Mouse (Mus musculus) adrenal gland, adult 2 months (tissue): ENCODE results near the gene BC051665. TPM values are rescaled to one million over a fixed set of nuclear protein-coding genes. Genes with fewer than 3 reads are reported as not detected.

Experiments
- DNase-seq: peaks from one replicate; pipeline ENCODE4 v3.0.0; 2021
- polyA plus RNA-seq: library from polyadenylated mRNA; depleted of rRNA; stranded (reverse); fragments of >200 nt; gene quantifications from 2 replicates; pipeline ENCODE4 v1.2.3, GENCODE M21; 2012; rRNA removed
- total RNA-seq, 2 experiments: library from RNA; stranded (reverse); gene quantifications; 2 replicates each; pipeline ENCODE4 v1.2.3; 2021

BC051665 gene
- total and polyA plus RNA-seq, 3 experiments = not detected

- DNase-seq = no peak
Observed at GRCm38 (mm10) chr13:60743381-60744077, 42.6 kb downstream of the BC051665 start.

GRCm38 (mm10) chr13:60742611-60743010, 43.6 kb downstream of the BC051665 start:
- DNase-seq = no peak

- DNase-seq = no peak
Observed at GRCm38 (mm10) chr13:60740248-60740647, 45.9 kb downstream of the BC051665 start.

- peak; percentile 75 for DNase-seq
Observed at GRCm38 (mm10) chr13:60738429-60738828, 47.7 kb downstream of the BC051665 start.

- peak; percentile 79 for DNase-seq
Observed at GRCm38 (mm10) chr13:60737632-60738324, 48.4 kb downstream of the BC051665 start.

GRCm38 (mm10) chr13:60736421-60737105, 49.6 kb downstream of the BC051665 start:
- peak; percentile 21 for DNase-seq

- DNase-seq = no peak
Observed at GRCm38 (mm10) chr13:60735306-60735705, 50.9 kb downstream of the BC051665 start.

Other genes with a start within 250 kb of the BC051665 start
- 10 to 100 TPM; 15.5 to 18.9 TPM for gene Dapk1, start 184.4 kb downstream of the BC051665 start, total RNA-seq
- gene Dapk1, start 184.4 kb downstream of the BC051665 start, polyA plus RNA-seq = 25.8 and 29.9 TPM in 2 replicates
- gene Ctsll3, start 16.5 kb upstream of the BC051665 start, total RNA-seq = not detected
- not detected in 2 replicates for gene Ctsll3, start 16.5 kb upstream of the BC051665 start, polyA plus RNA-seq
- gene 4930486L24Rik, start 78.1 kb upstream of the BC051665 start, total RNA-seq = 10 to 100 TPM in 1 of 2 experiments, 1 to 10 TPM in 1; 1.5 to 45.8 TPM
- gene 4930486L24Rik, start 78.1 kb upstream of the BC051665 start, polyA plus RNA-seq = 3.8 and 6.1 TPM in 2 replicates
- under 1 TPM in 1 of 2 experiments, not detected in 1; 0.61 TPM for gene Gm49392, start 110.5 kb upstream of the BC051665 start, total RNA-seq
- gene Gm49392, start 110.5 kb upstream of the BC051665 start, polyA plus RNA-seq = 0.15 TPM in 1 of 2 replicates, not detected in the other
- 1 to 10 TPM; 2.4 to 3.1 TPM for gene Ctla2b, start 111.1 kb upstream of the BC051665 start, total RNA-seq
- not detected in 2 replicates for gene Ctla2b, start 111.1 kb upstream of the BC051665 start, polyA plus RNA-seq
- gene Tpbpb, start 118.5 kb upstream of the BC051665 start, total RNA-seq = not detected
- not detected in 2 replicates for gene Tpbpb, start 118.5 kb upstream of the BC051665 start, polyA plus RNA-seq
- not detected for gene Gm49393, start 149.2 kb upstream of the BC051665 start, total RNA-seq
- not detected in 2 replicates for gene Gm49393, start 149.2 kb upstream of the BC051665 start, polyA plus RNA-seq
- gene Gm49391, start 150.2 kb upstream of the BC051665 start, total RNA-seq = 1 to 10 TPM in 1 of 2 experiments, not detected in 1; 1.0 TPM
- 0.16 TPM in 1 of 2 replicates, not detected in the other for gene Gm49391, start 150.2 kb upstream of the BC051665 start, polyA plus RNA-seq
- gene Ctla2a, start 150.3 kb upstream of the BC051665 start, total RNA-seq = 10 to 100 TPM; 19.3 to 47.5 TPM
- 0.46 and 0.91 TPM in 2 replicates for gene Ctla2a, start 150.3 kb upstream of the BC051665 start, polyA plus RNA-seq
- gene Tpbpa, start 155.6 kb upstream of the BC051665 start, total RNA-seq = not detected
- not detected in 2 replicates for gene Tpbpa, start 155.6 kb upstream of the BC051665 start, polyA plus RNA-seq
- gene Ctsj, start 219.6 kb upstream of the BC051665 start, total RNA-seq = not detected
- not detected in 2 replicates for gene Ctsj, start 219.6 kb upstream of the BC051665 start, polyA plus RNA-seq